Mouse (Mus musculus): ENCODE measurements around the gene Hist1h2bg. TPM values are rescaled to one million over a fixed set of nuclear protein-coding genes. Genes with fewer than 3 reads are reported as not detected.

Hist1h2bg gene
- total RNA-seq, 1 experiment from 2014 or later: 137 TPM

Other genes with a start within 250 kb of the Hist1h2bg start
- 18.6 TPM for gene Zfp322a, start 202.2 kb upstream of the Hist1h2bg start, total RNA-seq (2023)
- 17.1 TPM for gene Abt1, start 147.5 kb upstream of the Hist1h2bg start, total RNA-seq (2023)
- gene Btn1a1, start 105.5 kb upstream of the Hist1h2bg start, total RNA-seq (2023): not detected
- gene Btn2a2, start 82.5 kb upstream of the Hist1h2bg start, total RNA-seq (2023): 0.55 TPM
- 235 TPM for gene Hist1h4h, start 40.3 kb upstream of the Hist1h2bg start, total RNA-seq (2023)
- 10.3 TPM for gene Hist1h2af, start 37.5 kb upstream of the Hist1h2bg start, total RNA-seq (2023)
- gene Hist1h3g, start 36.0 kb upstream of the Hist1h2bg start, total RNA-seq (2023): 2.5 TPM
- gene Hist1h2bh, start 28.0 kb upstream of the Hist1h2bg start, total RNA-seq (2023): 3.6 TPM
- 57.2 TPM for gene Hist1h3f, start 27.3 kb upstream of the Hist1h2bg start, total RNA-seq (2023)
- gene Hist1h4f, start 19.7 kb upstream of the Hist1h2bg start, total RNA-seq (2023): 35.5 TPM
- 8.0 TPM for gene Hist1h1d, start 18.1 kb upstream of the Hist1h2bg start, total RNA-seq (2023)
- gene Hist1h3e, start 9.0 kb upstream of the Hist1h2bg start, total RNA-seq (2023): 113 TPM
- gene Hist1h2ae, start 176 bp upstream of the Hist1h2bg start, total RNA-seq (2023): 10.3 TPM
- gene Hist1h2bf, start 2.8 kb downstream of the Hist1h2bg start, total RNA-seq (2023): 88.7 TPM
- 2.5 TPM for gene Hist1h2ad, start 3.0 kb downstream of the Hist1h2bg start, total RNA-seq (2023)
- gene Hist1h3d, start 4.4 kb downstream of the Hist1h2bg start, total RNA-seq (2023): 2.8 TPM
- gene Hist1h4d, start 10.2 kb downstream of the Hist1h2bg start, total RNA-seq (2023): 122 TPM
- 14.7 TPM for gene Hist1h2be, start 49.7 kb downstream of the Hist1h2bg start, total RNA-seq (2023)
- 187 TPM for gene Hist1h1e, start 51.2 kb downstream of the Hist1h2bg start, total RNA-seq (2023)
- 6.8 TPM for gene Hist1h2ac, start 112.6 kb downstream of the Hist1h2bg start, total RNA-seq (2023)
- 7.9 TPM for gene Hist1h2bc, start 112.8 kb downstream of the Hist1h2bg start, total RNA-seq (2023)
- gene Hist1h1t, start 124.4 kb downstream of the Hist1h2bg start, total RNA-seq (2023): not detected
- 147 TPM for gene Hist1h4c, start 127.1 kb downstream of the Hist1h2bg start, total RNA-seq (2023)
- gene Hfe, start 139.5 kb downstream of the Hist1h2bg start, total RNA-seq (2023): 2.7 TPM
- 839 TPM for gene Hist1h1c, start 167.4 kb downstream of the Hist1h2bg start, total RNA-seq (2023)
- gene Hist1h3c, start 174.2 kb downstream of the Hist1h2bg start, total RNA-seq (2023): 4.1 TPM
- gene Hist1h2bb, start 175.3 kb downstream of the Hist1h2bg start, total RNA-seq (2023): 15.1 TPM
- 16.9 TPM for gene Hist1h2ab, start 179.7 kb downstream of the Hist1h2bg start, total RNA-seq (2023)
- gene Hist1h3b, start 180.9 kb downstream of the Hist1h2bg start, total RNA-seq (2023): 17.1 TPM
- gene Hist1h4b, start 185.6 kb downstream of the Hist1h2bg start, total RNA-seq (2023): 49.5 TPM
- 122 TPM for gene Hist1h4a, start 189.8 kb downstream of the Hist1h2bg start, total RNA-seq (2023)
- 170 TPM for gene Hist1h3a, start 191.0 kb downstream of the Hist1h2bg start, total RNA-seq (2023)
- 23.5 TPM for gene Hist1h1a, start 192.3 kb downstream of the Hist1h2bg start, total RNA-seq (2023)
- not detected for gene Trim38, start 198.5 kb downstream of the Hist1h2bg start, total RNA-seq (2023)
- not detected for gene Slc17a2, start 235.6 kb downstream of the Hist1h2bg start, total RNA-seq (2023)